Mouse (Mus musculus): ENCODE data around the gene Klk10. TPM values are rescaled to one million over a fixed set of nuclear protein-coding genes. Genes with fewer than 3 reads are reported as not detected.

Gene Klk10
- total RNA-seq, 4 experiments from 2014 or later: not detected

DNA sequence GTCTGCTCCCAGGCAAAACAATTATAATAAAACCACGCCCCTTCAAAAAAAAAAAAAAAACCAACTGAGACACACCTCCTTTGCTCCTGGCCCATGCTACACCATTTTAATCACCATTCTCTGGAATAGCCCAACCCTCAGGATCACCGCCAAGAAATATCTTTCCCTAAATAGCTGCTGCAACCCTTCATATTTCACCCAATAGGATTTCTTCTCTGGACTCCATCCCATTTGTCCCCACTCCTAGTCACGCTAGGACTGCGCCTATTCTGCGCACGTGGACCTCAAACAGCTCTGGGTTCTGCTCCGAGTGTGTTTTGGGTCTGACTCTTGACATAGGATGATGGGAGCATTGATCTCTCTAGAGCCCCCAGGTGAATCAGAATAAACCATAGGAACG is 15.5 kb downstream of the Klk10 start:
- DNase-seq (ENCODE audit: low spot score in 2 of 2): no peak

DNA sequence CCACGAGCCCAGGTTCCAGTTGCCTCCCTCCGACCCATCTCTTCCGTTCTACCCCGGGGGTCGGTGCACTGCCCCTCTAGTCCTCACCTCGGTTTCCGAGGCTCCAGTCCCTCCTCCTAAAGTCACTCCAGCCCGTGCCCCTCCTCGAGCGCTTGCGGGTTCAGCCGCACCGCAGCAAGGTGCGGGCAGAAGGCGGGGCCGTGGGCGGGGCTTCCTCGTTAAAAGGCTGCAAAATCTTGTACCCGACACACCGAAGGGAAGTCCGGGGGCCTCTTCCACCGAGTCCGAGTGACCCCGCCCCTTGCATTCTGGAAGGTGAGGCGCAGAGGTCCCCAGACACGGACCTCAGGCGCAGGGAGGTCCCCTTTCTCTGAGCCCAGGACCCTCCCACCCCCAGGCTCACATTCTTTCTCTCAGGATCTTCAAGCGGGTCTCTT is 16.5 kb downstream of the Klk10 start, which contains the start of gene Klk8:
Klk8 (plus strand) TSS at position 245 of the 437 bp plus-strand sequence.
- no peak for DNase-seq (ENCODE audit: low spot score in 2 of 2)

GRCm38 (mm10) chr7:43797844-43798462 is 17.1 kb downstream of the Klk10 start:
- no peak for DNase-seq (ENCODE audit: low spot score in 2 of 2)

DNA sequence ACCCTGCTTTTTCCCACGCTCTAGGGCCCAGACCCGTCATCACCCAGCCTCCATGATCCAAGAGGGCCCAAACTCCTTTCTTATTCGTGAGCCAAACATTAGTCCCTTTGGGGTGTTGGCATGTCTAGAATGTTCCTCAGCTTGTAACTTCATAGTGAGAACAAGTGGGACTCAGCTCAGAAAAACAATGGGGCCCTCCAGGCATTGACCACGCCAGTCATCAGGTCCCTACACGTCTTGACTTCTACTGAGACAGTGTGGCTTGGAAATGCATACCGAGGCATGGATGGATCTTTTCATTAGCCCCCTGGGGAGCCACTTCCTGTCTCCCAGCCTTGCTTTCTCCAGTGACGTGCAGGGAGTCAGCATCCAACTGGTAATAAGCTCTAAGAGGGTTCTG is 19.0 kb downstream of the Klk10 start:
- DNase-seq (ENCODE audit: low spot score in 2 of 2): no peak

DNA sequence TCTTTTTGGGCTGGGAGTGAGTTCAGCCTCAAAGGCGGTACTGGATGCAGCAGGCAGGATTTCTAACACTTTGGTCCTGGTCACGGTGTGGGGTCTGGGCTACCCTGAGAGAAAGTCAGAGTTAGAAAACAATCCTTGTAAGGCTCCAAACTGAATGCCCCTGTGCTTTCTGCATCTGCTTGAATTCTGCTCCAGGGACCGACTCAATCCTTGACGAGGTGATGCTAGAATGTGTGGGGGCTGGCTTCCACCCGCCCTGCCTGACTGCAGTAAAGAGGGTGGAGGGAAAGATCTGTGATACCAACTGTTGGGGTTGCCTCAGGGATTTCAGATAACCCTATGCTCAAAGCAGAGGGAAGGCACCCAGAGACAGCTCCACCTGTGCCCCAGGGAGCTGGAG is 30.2 kb downstream of the Klk10 start, which contains the start of gene Klk7:
Klk7 (plus strand) TSS at position 301 of the 400 bp plus-strand sequence.
- DNase-seq (ENCODE audit: low spot score in 2 of 2): no peak

DNA sequence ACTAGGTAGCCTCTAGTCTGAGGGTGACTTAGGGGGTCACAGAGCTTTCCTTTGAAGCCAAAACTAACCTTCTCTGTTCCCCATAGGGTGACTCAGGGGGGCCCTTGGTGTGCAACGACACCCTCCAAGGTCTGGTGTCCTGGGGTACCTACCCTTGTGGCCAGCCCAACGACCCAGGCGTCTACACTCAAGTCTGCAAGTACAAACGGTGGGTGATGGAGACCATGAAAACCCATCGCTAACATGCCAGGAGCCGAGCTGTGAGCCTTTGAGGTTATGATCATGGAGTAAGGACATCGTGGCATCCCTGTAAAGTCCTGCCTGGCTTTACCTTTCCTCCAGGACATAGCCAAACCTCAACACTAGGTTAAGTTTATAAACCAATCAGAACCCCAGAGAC is 34.4 kb downstream of the Klk10 start:
- DNase-seq (ENCODE audit: low spot score in 2 of 2): no peak

- no peak for DNase-seq (ENCODE audit: low spot score in 2 of 2)
These were observed 35.9 kb downstream of the Klk10 start for GRCm38 (mm10) chr7:43816746-43817145.

- DNase-seq (ENCODE audit: low spot score in 2 of 2): no peak
These were observed 40.7 kb downstream of the Klk10 start for GRCm38 (mm10) chr7:43821581-43821980.

GRCm38 (mm10) chr7:43824199-43824598 is 43.4 kb downstream of the Klk10 start, which contains the start of gene Klk6:
TSS of gene Klk6 (plus strand) at chr7:43824499.
- DNase-seq (ENCODE audit: low spot score in 2 of 2): no peak

DNA sequence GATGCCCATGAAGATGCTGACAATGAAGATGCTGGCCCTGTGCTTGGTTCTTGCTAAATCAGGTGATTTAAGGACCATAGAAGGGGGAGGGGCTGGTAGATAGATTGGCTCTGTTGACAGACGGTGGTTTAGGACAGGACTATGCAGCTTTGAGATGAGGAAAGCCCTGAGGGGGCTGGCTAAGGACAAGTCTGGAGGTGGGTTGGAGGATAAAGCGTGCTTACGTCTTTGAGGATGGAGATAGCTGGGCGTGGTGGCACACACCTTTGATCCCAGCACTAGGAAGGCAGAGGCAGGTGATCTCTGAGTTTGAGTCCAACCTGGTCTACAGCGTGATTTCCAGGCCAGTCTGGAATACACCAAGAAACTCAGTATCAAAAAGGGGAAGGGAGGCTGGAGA is 45.2 kb downstream of the Klk10 start:
- no peak for DNase-seq (ENCODE audit: low spot score in 2 of 2)

DNA sequence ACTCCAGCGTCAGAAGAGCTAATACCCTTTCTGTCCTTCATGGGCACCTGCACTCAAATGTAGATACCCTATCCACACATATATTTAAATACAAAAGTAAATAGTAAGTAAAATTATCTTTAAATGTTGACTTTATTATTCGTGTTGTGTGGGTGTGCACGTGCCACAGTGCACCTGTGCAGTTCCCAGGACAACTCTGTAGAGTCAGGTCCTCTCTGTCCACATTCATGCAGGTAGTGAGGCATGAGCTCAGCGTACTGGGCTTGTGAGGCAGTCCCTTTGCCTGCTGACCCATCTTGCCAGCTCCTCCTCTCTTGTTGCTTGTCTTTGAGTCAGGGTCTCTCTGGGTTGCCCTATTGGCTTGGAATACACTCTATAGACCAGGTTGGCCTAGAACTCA is 46.9 kb downstream of the Klk10 start:
- no peak for DNase-seq (ENCODE audit: low spot score in 2 of 2)

DNA sequence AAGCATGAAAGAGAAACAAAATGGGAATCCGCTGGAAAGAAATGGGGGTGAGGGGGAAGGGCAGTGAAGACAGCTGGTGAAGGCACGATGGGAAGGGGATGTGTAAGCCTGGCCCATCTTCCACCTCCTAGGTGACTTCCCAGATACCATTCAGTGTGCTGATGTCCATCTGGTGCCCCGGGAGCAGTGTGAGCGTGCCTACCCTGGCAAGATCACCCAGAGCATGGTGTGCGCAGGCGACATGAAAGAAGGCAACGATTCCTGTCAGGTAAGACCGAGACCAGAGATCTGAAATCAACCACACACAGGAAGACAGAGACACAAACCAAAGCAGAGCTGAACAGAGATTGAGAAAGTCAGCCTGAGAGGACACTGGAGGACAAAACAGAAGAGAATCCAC is 48.2 kb downstream of the Klk10 start:
- DNase-seq (ENCODE audit: low spot score in 2 of 2): no peak

Other genes with a start within 250 kb of the Klk10 start
- gene Cd33, start 236.6 kb upstream of the Klk10 start, total RNA-seq (2022): 10 to 100 TPM in 1 of 4 experiments, 1 to 10 TPM in 3; 5.0 to 11.8 (median 7.3) TPM
- 1 to 10 TPM; 3.8 to 6.1 (median 4.7) TPM for gene Zfp658, start 218.8 kb upstream of the Klk10 start, total RNA-seq (2022)
- gene Zfp719, start 201.4 kb upstream of the Klk10 start, total RNA-seq (2022): 10 to 100 TPM; 17.8 to 18.8 (median 18.2) TPM
- under 1 TPM; 0.26 to 0.35 (median 0.29) TPM for gene Zfp819, start 173.9 kb upstream of the Klk10 start, total RNA-seq (2022)
- not detected for gene Ceacam18, start 146.3 kb upstream of the Klk10 start, total RNA-seq (2022)
- 1 to 10 TPM; 1.1 to 1.3 (median 1.3) TPM for gene Siglece, start 120.9 kb upstream of the Klk10 start, total RNA-seq (2022)
- gene Ctu1, start 109.0 kb upstream of the Klk10 start, total RNA-seq (2022): 1 to 10 TPM; 7.9 to 9.9 (median 9.3) TPM
- gene Klk14, start 90.6 kb upstream of the Klk10 start, total RNA-seq (2022): not detected
- gene Klk13, start 68.5 kb upstream of the Klk10 start, total RNA-seq (2022): not detected
- gene Klk12, start 12.1 kb upstream of the Klk10 start, total RNA-seq (2022): not detected
- not detected for gene Klk11, start 6.4 kb upstream of the Klk10 start, total RNA-seq (2022)
- not detected for gene Klk9, start 10.9 kb downstream of the Klk10 start, total RNA-seq (2022)
- 1 to 10 TPM; 5.2 to 7.4 (median 6.5) TPM for gene Klk8, start 16.5 kb downstream of the Klk10 start, total RNA-seq (2022)
- gene Klk7, start 30.3 kb downstream of the Klk10 start, total RNA-seq (2022): not detected
- gene Klk6, start 43.5 kb downstream of the Klk10 start, total RNA-seq (2022): 1 to 10 TPM; 3.2 to 9.7 (median 6.3) TPM
- gene Klk5, start 60.9 kb downstream of the Klk10 start, total RNA-seq (2022): not detected
- gene Klk4, start 100.1 kb downstream of the Klk10 start, total RNA-seq (2022): not detected
- gene Klk15, start 152.7 kb downstream of the Klk10 start, total RNA-seq (2022): not detected
- gene Klk1b8, start 169.6 kb downstream of the Klk10 start, total RNA-seq (2022): not detected
- gene Klk1b1, start 185.7 kb downstream of the Klk10 start, total RNA-seq (2022): not detected
- gene Klk1b9, start 195.0 kb downstream of the Klk10 start, total RNA-seq (2022): not detected
- not detected for gene Klk1b11, start 214.8 kb downstream of the Klk10 start, total RNA-seq (2022)
- not detected for gene Klk1b26, start 231.1 kb downstream of the Klk10 start, total RNA-seq (2022)

Measured in left cerebral cortex, adult 8-10 months (tissue).